Mouse (Mus musculus): ENCODE data around the gene Slc27a5. TPM values are rescaled to one million over a fixed set of nuclear protein-coding genes. Genes with fewer than 3 reads are reported as not detected.

Slc27a5 gene
- total and polyA plus RNA-seq, 3 experiments: 0.04 TPM; not detected in 2

DNA sequence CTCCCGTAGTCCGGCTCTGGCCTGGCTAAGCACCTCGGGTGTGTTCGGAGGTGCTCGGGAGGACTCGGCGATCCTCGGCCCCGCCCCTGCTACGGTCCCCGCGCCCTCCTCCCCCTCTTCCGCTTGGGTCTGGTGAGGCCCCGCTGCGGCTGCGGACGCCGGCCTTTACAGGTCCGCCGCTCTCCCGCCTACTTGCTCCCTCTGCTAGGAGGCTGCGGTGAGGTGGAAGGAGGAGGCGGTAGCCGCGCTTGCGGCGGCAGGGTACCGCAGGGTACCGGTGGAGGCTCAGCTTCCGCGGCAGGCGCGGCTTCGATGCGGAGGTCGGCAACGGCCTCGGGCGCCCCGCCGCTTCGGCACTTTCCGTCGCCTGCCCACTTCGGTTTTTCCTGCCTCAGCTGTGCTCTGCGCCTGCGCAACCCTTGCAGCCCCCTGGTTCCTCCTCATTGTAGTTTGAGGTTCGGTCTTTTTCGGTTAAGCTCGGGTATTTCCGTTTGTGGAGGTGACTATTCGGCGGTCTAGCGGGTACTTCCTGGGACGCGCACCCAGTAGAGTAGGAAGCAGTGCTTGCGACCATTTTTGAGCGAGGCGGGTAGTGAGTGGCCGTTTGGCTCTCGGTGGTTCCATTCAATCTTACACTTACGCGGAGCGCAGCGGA, 40.0 kb upstream of the Slc27a5 start, which contains the start of gene Ube2m:
TSS of gene Ube2m (minus strand) at position 375 of the 655 bp plus-strand sequence.
- dilution Hi-C loops (cut with MboI; ENCODE audit: extremely low pct_ligation_motif_present, extremely low pct_unique_long_range_greater_than_20kb, low sequenced_read_pairs): no loop called here
- peak within 1 kb of the TSS; percentile 74 for H3K4me2 ChIP-seq (ENCODE audit: insufficient read depth, low read depth, poor library complexity, severe bottlenecking)
- H3K79me2 ChIP-seq (replicated peaks; ENCODE audit: control insufficient read depth, extremely low read depth, insufficient read depth, poor library complexity, severe bottlenecking): peaks cover 18% of the 10 kb centered on the region
- in situ Hi-C loops (cut with MboI; ENCODE audit: low pct_ligation_motif_present, low pct_unique_long_range_greater_than_20kb, low sequenced_read_pairs): no loop called here
- H3K4me3 ChIP-seq (replicated peaks in 1 of 3; ENCODE audit: low read depth in 2 of 3, low read length in 2 of 3, poor library complexity in 1 of 3): peak within 1 kb of the TSS; percentile 84 to 92 (median 91)
- peak within 1 kb of the TSS; percentile 97 for H3K9ac ChIP-seq (ENCODE audit: insufficient read depth, low read depth)
- H3K27me3 ChIP-seq (replicated peaks): no peaks in the 10 kb centered on the region
- peaks cover 18 to 33% of the 10 kb centered on the region in 2 experiments for H3K36me3 ChIP-seq (replicated peaks in 1 of 2; ENCODE audit: control insufficient read depth in 1 of 2, insufficient read depth in 1 of 2, low read length in 1 of 2)
- TF ChIP-seq EP300 (IDR thresholded peaks at IDR 0.05; ENCODE audit: low read length): no peak
- peak; percentile 81 for TF ChIP-seq TCF12 (IDR thresholded peaks at IDR 0.05; ENCODE audit: low read depth, low read length)
- TF ChIP-seq MAFK (IDR thresholded peaks at IDR 0.05; ENCODE audit: insufficient replicate concordance, low read length): no peak
- TF ChIP-seq JUND (conservative IDR thresholded peaks at IDR 0.05; ENCODE audit: low read depth, low read length): no peak
- peak; percentile 43 for TF ChIP-seq BHLHE40 (IDR thresholded peaks at IDR 0.05; ENCODE audit: low read depth, low read length)
- TF ChIP-seq KAT2A (IDR thresholded peaks at IDR 0.05; ENCODE audit: insufficient replicate concordance, low read length): 0 out of 2 replicates have a peak, but pooled peaks have one; percentile 70
- no peak for TF ChIP-seq CTCF (conservative IDR thresholded peaks at IDR 0.05 in 1 of 2, IDR thresholded peaks at IDR 0.05 in 1 of 2; ENCODE audit: low read depth in 2 of 2, low read length in 2 of 2)
- TF ChIP-seq E2F4 (IDR thresholded peaks at IDR 0.05; ENCODE audit: insufficient replicate concordance, low read depth, low read length): no peak
- TF ChIP-seq NELFE (IDR thresholded peaks at IDR 0.05; ENCODE audit: low read depth, low read length): peak; percentile 81; the same call in 1 of the 2 replicates
- TF ChIP-seq USF1 (IDR thresholded peaks at IDR 0.05; ENCODE audit: low read depth, low read length): no peak
- TF ChIP-seq JUN (IDR thresholded peaks at IDR 0.05; ENCODE audit: insufficient read depth, low read depth, low read length): no peak
- TF ChIP-seq CHD2 (IDR thresholded peaks at IDR 0.05; ENCODE audit: low read length): peak; percentile 56; the same call in 1 of the 2 replicates
- TF ChIP-seq SMC3 (IDR thresholded peaks at IDR 0.05; ENCODE audit: low read depth, low read length): no peak
- TF ChIP-seq MYC (IDR thresholded peaks at IDR 0.05; ENCODE audit: low read depth, low read length): no peak
- 0 out of 2 replicates have a peak, but pooled peaks have one; percentile 45 for TF ChIP-seq IRF4 (IDR thresholded peaks at IDR 0.05; ENCODE audit: low read depth, low read length)
- peak; percentile 50 for TF ChIP-seq MAX (IDR thresholded peaks at IDR 0.05; ENCODE audit: low read length)
- TF ChIP-seq RAD21 (IDR thresholded peaks at IDR 0.05; ENCODE audit: low read depth, low read length): no peak
- no peak for TF ChIP-seq GABPA (IDR thresholded peaks at IDR 0.05; ENCODE audit: insufficient replicate concordance, low read depth, low read length)
- TF ChIP-seq NRF1 (IDR thresholded peaks at IDR 0.05; ENCODE audit: low read depth, low read length): peak; percentile 97
- no peak for TF ChIP-seq USF2 (conservative IDR thresholded peaks at IDR 0.05; ENCODE audit: low read depth, low read length)
- TF ChIP-seq ZC3H11A (IDR thresholded peaks at IDR 0.05; ENCODE audit: low read depth, low read length): no peak
- TF ChIP-seq MAZ (IDR thresholded peaks at IDR 0.05; ENCODE audit: low read depth, low read length): peak; percentile 67
- peak; percentile 94 for TF ChIP-seq POLR2AphosphoS2 (IDR thresholded peaks at IDR 0.05; ENCODE audit: low read depth, low read length)
- peak; percentile 87 for TF ChIP-seq POLR2A (IDR thresholded peaks at IDR 0.05; ENCODE audit: low read depth, low read length)
- TF ChIP-seq PAX5 (IDR thresholded peaks at IDR 0.05; ENCODE audit: low read length): no peak
- no peak for TF ChIP-seq ZNF384 (IDR thresholded peaks at IDR 0.05; ENCODE audit: low read depth, low read length)
- peak; percentile 92 for TF ChIP-seq ELF1 (IDR thresholded peaks at IDR 0.05; ENCODE audit: low read depth, low read length)
- TF ChIP-seq SIN3A (IDR thresholded peaks at IDR 0.05; ENCODE audit: low read length): peak; percentile 59; the same call in 1 of the 2 replicates
- TF ChIP-seq RCOR1 (conservative IDR thresholded peaks at IDR 0.05; ENCODE audit: low read depth, low read length): no peak
- peak; percentile 57; the same call in 1 of the 2 replicates for TF ChIP-seq MXI1 (IDR thresholded peaks at IDR 0.05; ENCODE audit: low read depth, low read length)
- peak; percentile 76; the same call in 1 of the 2 replicates for TF ChIP-seq UBTF (IDR thresholded peaks at IDR 0.05; ENCODE audit: low read depth, low read length)
- no peak; the same call in 1 of the 2 replicates for TF ChIP-seq ETS1 (conservative IDR thresholded peaks at IDR 0.05; ENCODE audit: low read depth, low read length)
- peak; percentile 64; the same call in 1 of the 2 replicates for TF ChIP-seq TBP (conservative IDR thresholded peaks at IDR 0.05; ENCODE audit: low read depth, low read length)
- no peak for TF ChIP-seq MEF2A (IDR thresholded peaks at IDR 0.05; ENCODE audit: borderline replicate concordance, low read depth, low read length)
- no peak for TF ChIP-seq ZKSCAN1 (IDR thresholded peaks at IDR 0.05; ENCODE audit: borderline replicate concordance, low read depth, low read length)
- peak; percentile 67 for TF ChIP-seq HCFC1 (IDR thresholded peaks at IDR 0.05; ENCODE audit: low read depth, low read length)
- peak; percentile 96 for TF ChIP-seq ZMIZ1 (IDR thresholded peaks at IDR 0.05; ENCODE audit: low read depth, low read length)
- TF ChIP-seq CHD1 (IDR thresholded peaks at IDR 0.05; ENCODE audit: low read depth, low read length): no peak
- H3K9me3 ChIP-seq (replicated peaks; ENCODE audit: low read length): no peaks in the 10 kb centered on the region
- H3K27ac ChIP-seq (ENCODE audit: insufficient read depth, low read depth): peak within 1 kb of the TSS; percentile 100
- peaks cover 15 to 48% of the 10 kb centered on the region in 2 experiments for H3K4me1 ChIP-seq (ENCODE audit: control insufficient read depth in 1 of 2, insufficient read depth in 2 of 2)
- peak; percentile 99 for DNase-seq (ENCODE audit: extremely low read depth)
